Mouse (Mus musculus): ENCODE results near the gene Tmprss11d.
"Not testable (repeated sequence)": the region's sequence is repeated elsewhere in the genome, so short reads cannot be mapped to it uniquely, and the experiment has no call there.

Tmprss11d gene

DNA sequence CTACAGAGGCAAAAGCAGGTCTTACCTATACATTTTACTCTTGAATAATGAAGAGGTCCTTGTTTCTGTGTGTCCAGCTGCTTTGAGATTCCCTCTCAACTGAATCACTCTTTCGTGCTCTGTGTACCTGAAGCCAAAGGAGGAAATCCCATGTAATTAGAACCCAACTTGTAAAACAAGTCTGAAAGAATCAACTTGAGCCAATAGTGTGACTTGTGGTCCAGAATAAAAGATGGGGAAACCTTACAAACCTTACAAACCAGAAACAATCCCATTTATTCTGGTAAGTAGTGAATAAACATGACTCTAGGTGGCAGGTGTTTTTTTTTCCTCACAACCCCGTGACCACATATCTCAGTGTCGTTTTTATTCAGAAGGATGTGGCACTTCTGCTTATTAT is at the start of gene Tmprss11d:
TSS of gene Tmprss11d (minus strand) at position 101 of the 400 bp plus-strand sequence.
- no peak for DNase-seq (ENCODE audit: low spot score in 2 of 2)

DNA sequence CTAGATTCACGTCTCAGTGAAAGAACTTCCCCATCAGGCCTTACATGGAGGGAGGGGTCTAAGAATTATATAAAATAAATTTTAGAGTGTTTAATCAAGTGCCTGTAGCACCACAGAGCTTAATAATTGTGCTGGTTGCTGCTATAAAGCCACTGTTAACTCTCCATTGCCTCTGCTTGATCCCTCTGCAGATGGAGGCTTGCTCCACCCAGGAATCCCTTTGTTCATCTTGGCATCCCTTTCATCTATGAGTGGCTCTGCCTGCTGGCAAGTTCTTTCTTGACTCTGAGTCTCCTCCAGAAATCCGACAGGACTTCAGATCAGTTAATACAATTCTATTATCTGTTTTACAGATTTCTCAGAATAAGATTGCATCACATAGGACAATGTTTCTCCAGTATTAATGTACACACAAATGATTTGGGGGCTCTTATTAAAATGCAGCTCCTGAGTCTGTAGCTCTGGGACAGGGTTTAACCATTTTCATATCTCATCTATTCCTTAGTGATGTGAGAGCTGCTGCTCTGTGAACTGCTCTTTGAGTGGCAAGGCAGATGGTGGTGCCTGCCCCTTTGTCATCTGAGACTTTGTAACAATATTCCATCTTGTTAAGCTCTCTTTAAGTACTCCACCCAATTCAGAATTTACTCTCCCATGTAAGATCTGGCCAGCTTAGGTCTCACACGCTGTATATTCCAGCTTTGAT is 48.3 kb upstream of the Tmprss11d start:
- DNase-seq (ENCODE audit: low spot score in 2 of 2) = no peak

GRCm38 (mm10) chr5:86419494-86419893 is 46.3 kb upstream of the Tmprss11d start:
- no peak for DNase-seq (ENCODE audit: low spot score in 2 of 2)

DNA sequence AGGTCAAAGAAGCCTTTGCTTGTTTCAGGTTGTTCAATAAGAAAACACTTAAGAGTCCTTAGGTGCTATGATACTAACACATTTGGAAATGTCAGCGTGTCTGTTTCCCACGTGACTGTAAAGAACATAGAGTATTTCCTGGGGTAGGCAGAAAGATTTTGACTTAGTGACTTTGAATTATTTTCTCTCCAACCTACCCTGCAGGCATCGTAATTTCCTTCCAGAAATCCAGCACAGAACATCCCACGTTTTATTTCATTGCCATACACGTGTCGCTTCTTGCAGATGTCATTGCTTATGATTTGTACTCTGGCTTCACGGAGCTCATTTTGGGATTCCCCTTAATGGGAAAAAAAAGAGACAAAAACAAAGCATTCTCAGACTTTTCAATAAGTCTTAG is 41.1 kb upstream of the Tmprss11d start:
- DNase-seq (ENCODE audit: low spot score in 2 of 2) = no peak

DNA sequence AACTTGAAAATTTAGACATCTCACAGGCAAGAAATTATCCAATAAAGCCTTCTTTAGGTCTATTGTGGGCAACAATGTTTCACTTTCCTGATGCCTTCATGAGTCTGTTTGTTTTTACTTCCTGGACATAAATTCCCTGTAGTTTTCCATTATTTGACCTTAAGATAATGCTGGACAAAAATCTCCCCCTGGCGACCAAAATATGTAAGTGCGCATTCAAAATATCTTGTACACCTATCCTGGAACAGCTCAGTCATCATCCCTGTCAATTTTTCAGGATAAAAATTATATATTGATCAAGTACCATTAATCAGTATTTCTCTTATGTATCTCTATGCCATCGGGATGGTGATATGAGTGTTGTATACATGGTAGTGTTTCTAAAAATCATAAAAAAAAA is 37.6 kb upstream of the Tmprss11d start:
- no peak for DNase-seq (ENCODE audit: low spot score in 2 of 2)

- DNase-seq (ENCODE audit: low spot score in 2 of 2) = no peak
Observed at GRCm38 (mm10) chr5:86407941-86408340, 34.7 kb upstream of the Tmprss11d start.

GRCm38 (mm10) chr5:86407191-86407590 is 34.0 kb upstream of the Tmprss11d start:
- DNase-seq (ENCODE audit: low spot score in 2 of 2) = no peak

DNA sequence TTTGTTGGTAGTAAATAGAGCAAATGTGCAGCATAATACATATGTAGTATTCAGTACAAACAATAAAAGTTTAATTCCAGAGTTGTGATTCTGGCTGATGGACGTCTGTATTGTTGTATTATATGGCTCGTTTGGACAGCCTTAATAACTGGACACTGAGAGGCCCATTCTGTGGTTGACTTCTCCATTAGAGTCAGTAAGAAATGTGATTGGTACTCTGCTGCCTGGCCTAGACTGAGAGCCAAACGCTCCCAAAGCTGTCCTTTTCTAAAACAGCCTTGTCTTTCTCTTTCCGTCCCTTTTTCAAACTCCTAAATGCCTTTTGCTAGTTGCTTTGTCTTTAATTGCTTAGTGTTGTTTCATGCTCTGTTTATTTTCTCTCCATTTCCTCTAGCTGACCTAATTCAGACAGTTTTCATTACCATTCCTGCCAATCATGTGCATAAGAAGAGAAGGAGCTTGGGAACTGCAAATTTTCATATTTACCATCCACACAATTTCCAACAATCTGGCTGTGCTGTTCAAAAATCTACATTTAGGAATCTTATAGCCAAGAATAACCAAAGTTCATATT is 13.7 kb downstream of the Tmprss11d start:
- no peak for DNase-seq (ENCODE audit: low spot score in 2 of 2)

- peak in 1 of 2 experiments; percentile 12 for DNase-seq (ENCODE audit: low spot score in 2 of 2)
Observed at GRCm38 (mm10) chr5:86352966-86353365, 20.3 kb downstream of the Tmprss11d start.

DNA sequence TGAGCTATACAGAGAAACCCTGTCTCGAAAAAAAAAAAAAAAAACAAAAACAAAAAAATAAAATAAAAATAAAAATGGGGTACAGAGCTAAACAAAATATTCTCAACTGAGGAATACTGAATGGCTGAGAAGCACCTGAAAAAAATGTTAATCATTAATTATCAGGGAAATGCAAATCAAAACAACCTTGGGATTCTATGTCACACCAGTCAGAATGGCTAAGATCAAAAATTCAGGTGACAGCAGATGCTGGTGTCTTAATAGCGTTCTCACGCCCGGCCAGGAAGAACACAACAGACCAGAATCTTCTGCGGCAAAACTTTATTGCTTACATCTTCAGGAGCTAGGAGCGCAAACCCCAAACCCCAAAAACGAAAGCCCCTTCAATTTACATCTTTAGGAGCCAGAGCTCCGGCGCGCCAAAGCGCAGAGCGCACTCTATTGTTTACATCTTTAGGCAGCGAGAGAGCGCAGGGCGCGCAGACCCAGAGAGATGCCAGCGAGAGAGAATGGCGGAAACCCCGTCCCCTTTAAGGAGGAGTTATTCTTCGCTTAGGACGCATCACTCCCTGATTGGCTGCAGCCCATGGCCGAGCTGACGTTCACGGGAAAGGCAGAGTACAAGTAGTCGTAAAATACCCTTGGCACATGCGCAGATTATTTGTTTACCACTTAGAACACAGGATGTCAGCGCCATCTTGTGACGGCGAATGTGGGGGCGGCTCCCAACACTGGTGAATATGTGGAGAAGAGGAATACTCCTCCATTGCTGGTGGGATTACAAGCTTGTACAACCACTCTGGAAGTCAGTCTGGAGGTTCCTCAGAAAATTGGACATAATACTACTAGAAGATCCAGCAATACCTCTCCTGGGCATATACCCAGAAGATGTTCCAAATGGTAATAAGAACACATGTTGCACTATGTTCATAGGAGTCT is 54.9 kb downstream of the Tmprss11d start:
- DNase-seq (ENCODE audit: low spot score in 2 of 2) = not testable (repeated sequence)

- DNase-seq (ENCODE audit: low spot score in 2 of 2) = no peak
Observed at GRCm38 (mm10) chr5:86306116-86306515, 67.1 kb downstream of the Tmprss11d start.

DNA sequence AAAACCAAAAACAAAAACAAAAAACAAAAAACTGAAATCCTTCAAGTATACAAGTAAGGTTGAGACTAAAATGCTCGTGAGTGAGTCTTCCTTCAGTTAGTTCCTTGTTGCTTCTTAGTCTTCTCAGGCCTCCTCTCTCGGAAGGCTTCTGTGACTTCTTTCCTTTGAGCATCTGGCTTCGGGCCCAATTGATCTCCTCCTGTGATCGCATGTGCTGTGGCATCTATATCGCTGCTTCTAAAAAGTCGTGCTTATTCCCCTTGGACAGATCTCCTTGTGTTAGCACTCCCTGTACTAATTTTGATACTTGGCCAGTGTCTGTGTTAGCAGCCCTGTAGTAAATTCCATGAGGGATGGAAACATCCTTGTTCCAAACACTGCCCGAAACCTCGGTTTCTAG is 69.3 kb downstream of the Tmprss11d start:
- no peak for DNase-seq (ENCODE audit: low spot score in 2 of 2)

DNA sequence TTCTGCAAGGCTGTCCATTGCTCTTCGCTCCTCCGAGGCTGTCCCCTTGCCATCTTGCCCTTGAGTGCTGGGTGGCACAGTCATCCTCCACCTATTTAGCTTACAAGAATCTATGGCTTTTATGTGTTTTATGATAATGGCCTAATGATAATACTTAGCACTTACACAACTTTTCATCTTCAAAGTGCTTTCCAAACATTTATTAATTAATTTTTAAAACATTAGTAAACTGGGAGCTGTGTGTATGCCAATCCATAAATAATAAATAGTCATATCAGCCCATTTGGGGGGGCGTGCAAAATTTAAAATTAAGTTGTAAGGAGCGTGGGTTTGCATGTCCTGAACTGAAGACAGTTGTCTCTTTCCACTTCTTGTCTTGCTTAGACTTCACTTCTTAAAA is 84.0 kb downstream of the Tmprss11d start, which contains the start of gene Tmprss11c:
TSS of gene Tmprss11c (minus strand) at position 101 of the 400 bp plus-strand sequence.
- no peak for DNase-seq (ENCODE audit: low spot score in 2 of 2)
